Mouse (Mus musculus) MEL (cell line): ENCODE results near the gene Thsd4. TPM values are rescaled to one million over a fixed set of nuclear protein-coding genes. Genes with fewer than 3 reads are reported as not detected.

ENCODE experiments used
- DNase-seq: peaks from one replicate; pipeline ENCODE4 v3.0.0; 2011; ENCODE audit warnings: low read depth, low spot score
- H3K27ac ChIP-seq: 2 replicates; pipeline ENCODE4 v1.5.1; 2012; ENCODE audit warnings: low read depth, mild to moderate bottlenecking, control low read depth, low read length, moderate library complexity; ENCODE audit not compliant: control insufficient read depth
- H3K27me3 ChIP-seq, 2 experiments: fragments of 150-350 bp in 1 of 2; sonication (generic) in 1 of 2; 2 replicates each; pipeline ENCODE4 v1.6.1; 2012; ENCODE audit warnings: low read length in 2 of 2, mild to moderate bottlenecking in 2 of 2, improper control_type of control experiment in 1 of 2, moderate library complexity in 1 of 2; ENCODE audit not compliant: insufficient read depth in 2 of 2, control insufficient read depth in 1 of 2
- H3K36me3 ChIP-seq, 2 experiments: 2 replicates each; pipeline ENCODE4 v1.6.1; 2012 to 2014; ENCODE audit warnings: low read length in 2 of 2, improper control_type of control experiment in 1 of 2, inconsistent platforms in 1 of 2, mild to moderate bottlenecking in 1 of 2; ENCODE audit not compliant: insufficient read depth in 2 of 2, control insufficient read depth in 1 of 2
- H3K4me1 ChIP-seq, 2 experiments: fragments of 150-350 bp in 1 of 2; sonication (generic) in 1 of 2; 2 replicates each; pipeline ENCODE4 v1.6.1; 2012; ENCODE audit warnings: low read length in 2 of 2, improper control_type of control experiment in 1 of 2, mild to moderate bottlenecking in 1 of 2; ENCODE audit not compliant: insufficient read depth in 2 of 2, control insufficient read depth in 1 of 2
- H3K4me3 ChIP-seq, 2 experiments: fragments of 150-350 bp in 1 of 2; sonication (generic) in 1 of 2; 2 replicates each; pipeline ENCODE4 v1.5.1; 2012; ENCODE audit warnings: low read depth in 2 of 2, low read length in 2 of 2, mild to moderate bottlenecking in 2 of 2, moderate library complexity in 2 of 2, control low read depth in 1 of 2, improper control_type of control experiment in 1 of 2; ENCODE audit not compliant: control insufficient read depth in 1 of 2, insufficient read depth in 1 of 2
- H3K79me2 ChIP-seq: 2 replicates; pipeline ENCODE4 v1.6.1; 2012; ENCODE audit warnings: mild to moderate bottlenecking, low read length, moderate library complexity; ENCODE audit not compliant: control insufficient read depth, poor library complexity, insufficient read depth
- H3K9ac ChIP-seq: 2 replicates; pipeline ENCODE4 v1.6.1; 2012; ENCODE audit warnings: low read depth, mild to moderate bottlenecking, control low read depth, low read length, moderate library complexity; ENCODE audit not compliant: control insufficient read depth, poor library complexity, severe bottlenecking
- H3K9me3 ChIP-seq: fragments of 150-350 bp; sonication (generic); replicated peaks from 2 replicates; pipeline ENCODE4 v1.6.1; 2012; ENCODE audit warnings: mild to moderate bottlenecking, low read length, improper control_type of control experiment, moderate library complexity; ENCODE audit not compliant: insufficient read depth
- BHLHE40 ChIP-seq: IDR thresholded peaks from 2 replicates; pipeline ENCODE4 v1.6.1; 2012; ENCODE audit warnings: low read depth, mild to moderate bottlenecking, inconsistent platforms, low read length, improper control_type of control experiment, borderline replicate concordance
- CTCF ChIP-seq, 3 experiments: IDR thresholded peaks in 2 of 3; conservative IDR thresholded peaks in 1 of 3; 2 replicates each; pipeline ENCODE4 v1.5.1; 2011 to 2012; ENCODE audit warnings: low read length in 3 of 3, low read depth in 2 of 3, mild to moderate bottlenecking in 2 of 3, improper control_type of control experiment in 1 of 3, inconsistent platforms in 1 of 3, mixed read lengths in 1 of 3, moderate library complexity in 1 of 3; ENCODE audit not compliant: control insufficient read depth in 1 of 3, insufficient read depth in 1 of 3, poor library complexity in 1 of 3, severe bottlenecking in 1 of 3
- E2F4 ChIP-seq: IDR thresholded peaks from 2 replicates; pipeline ENCODE4 v1.6.1; 2011; ENCODE audit warnings: low read depth, low read length, improper control_type of control experiment, borderline replicate concordance
- ELF1 ChIP-seq: IDR thresholded peaks from 2 replicates; pipeline ENCODE4 v1.6.1; 2014; ENCODE audit warnings: low read depth, mild to moderate bottlenecking, inconsistent platforms, low read length, improper control_type of control experiment, moderate library complexity
- ETS1 ChIP-seq: IDR thresholded peaks from 2 replicates; pipeline ENCODE4 v1.6.1; 2012; ENCODE audit warnings: low read depth, mild to moderate bottlenecking, inconsistent platforms, low read length, improper control_type of control experiment, moderate library complexity
- JUND ChIP-seq: IDR thresholded peaks from 2 replicates; pipeline ENCODE4 v1.6.1; 2011; ENCODE audit warnings: low read depth, mild to moderate bottlenecking, improper control_type of control experiment, low read length
- MAFK ChIP-seq: IDR thresholded peaks from 2 replicates; pipeline ENCODE4 v1.6.1; 2011; ENCODE audit warnings: low read depth, mild to moderate bottlenecking, low read length, improper control_type of control experiment, borderline replicate concordance
- MXI1 ChIP-seq: IDR thresholded peaks from 2 replicates; pipeline ENCODE4 v1.6.1; 2011; ENCODE audit warnings: mild to moderate bottlenecking, low read depth, low read length, improper control_type of control experiment
- MYC ChIP-seq: IDR thresholded peaks from 2 replicates; pipeline ENCODE4 v1.6.1; 2011; ENCODE audit warnings: low read depth, mild to moderate bottlenecking, low read length, improper control_type of control experiment, moderate library complexity
- NELFE ChIP-seq: IDR thresholded peaks from 2 replicates; pipeline ENCODE4 v1.6.1; 2011; ENCODE audit warnings: low read depth, low read length, improper control_type of control experiment
- POLR2AphosphoS5 ChIP-seq: IDR thresholded peaks from 2 replicates; pipeline ENCODE4 v1.6.1; 2012; ENCODE audit warnings: low read depth, borderline replicate concordance, mild to moderate bottlenecking, inconsistent platforms, low read length, moderate library complexity, mixed read lengths
- SIN3A ChIP-seq: IDR thresholded peaks from 2 replicates; pipeline ENCODE4 v1.6.1; 2012; ENCODE audit warnings: low read length, improper control_type of control experiment, inconsistent platforms
- SMC3 ChIP-seq: IDR thresholded peaks from 2 replicates; pipeline ENCODE4 v1.6.1; 2011; ENCODE audit warnings: low read depth, low read length, improper control_type of control experiment
- TCF12 ChIP-seq: IDR thresholded peaks from 2 replicates; pipeline ENCODE4 v1.6.1; 2014; ENCODE audit warnings: low read depth, mild to moderate bottlenecking, inconsistent platforms, low read length, improper control_type of control experiment, moderate library complexity
- USF1 ChIP-seq: IDR thresholded peaks from 2 replicates; pipeline ENCODE4 v1.6.1; 2014; ENCODE audit warnings: low read depth, mild to moderate bottlenecking, inconsistent platforms, low read length, improper control_type of control experiment, moderate library complexity
- ZC3H11A ChIP-seq: IDR thresholded peaks from 2 replicates; pipeline ENCODE4 v1.6.1; 2012; ENCODE audit warnings: low read depth, mild to moderate bottlenecking, inconsistent platforms, low read length, improper control_type of control experiment
- ZKSCAN1 ChIP-seq: IDR thresholded peaks from 2 replicates; pipeline ENCODE4 v1.6.1; 2012; ENCODE audit warnings: low read depth, mild to moderate bottlenecking, inconsistent platforms, low read length, improper control_type of control experiment, moderate library complexity
- ZMIZ1 ChIP-seq: IDR thresholded peaks from 2 replicates; pipeline ENCODE4 v1.6.1; 2012; ENCODE audit warnings: low read depth, mild to moderate bottlenecking, inconsistent platforms, low read length, improper control_type of control experiment, moderate library complexity
- ZNF384 ChIP-seq: IDR thresholded peaks from 2 replicates; pipeline ENCODE4 v1.6.1; 2012; ENCODE audit warnings: low read depth, mild to moderate bottlenecking, inconsistent platforms, low read length, improper control_type of control experiment
- polyA plus RNA-seq, 2 experiments: library from polyadenylated mRNA; stranded (reverse) in 1 of 2; unstranded in 1 of 2; fragments of >175 nt in 1 of 2; fragments of >200 nt in 1 of 2; gene quantifications; 2 replicates each; pipeline versions ENCODE4 v1.2.1 to v1.2.4; 2012; ENCODE audit warnings: low replicate concordance in 2 of 2, low read depth in 1 of 2; ENCODE audit not compliant: insufficient read length in 2 of 2, insufficient read depth in 1 of 2, missing spikeins in 1 of 2
- total RNA-seq: library from RNA; depleted of rRNA; stranded (reverse); fragments of 300-350 nt; gene quantifications from 2 replicates; pipeline ENCODE4 v1.2.3, GENCODE M21; 2012

The Thsd4 gene
- total and polyA plus RNA-seq, 3 experiments = 0.08 TPM; not detected in 1

DNA sequence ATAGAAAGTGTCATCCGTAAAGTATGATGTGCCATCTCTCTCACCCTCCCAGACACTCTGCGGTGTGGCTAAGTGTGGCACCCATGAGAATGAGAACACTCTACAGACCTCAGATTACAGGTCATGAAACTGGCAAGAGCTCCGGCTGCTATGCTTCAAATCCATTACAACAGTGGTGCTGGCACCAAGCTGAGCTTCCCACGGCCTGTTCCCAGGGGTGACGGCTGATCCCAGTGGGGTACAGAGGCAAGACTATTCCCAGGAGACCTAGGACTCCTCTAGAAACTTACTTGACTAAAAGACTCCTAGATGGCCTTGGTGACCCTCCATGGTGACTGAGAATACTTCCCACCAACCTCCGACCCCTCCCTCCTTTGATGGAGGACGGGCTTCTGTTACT is 209.2 kb downstream of the Thsd4 start:
- TF ChIP-seq MXI1 (no peak), ELF1 (no peak), ZC3H11A (no peak), MAFK (no peak), CTCF (IDR thresholded peaks at IDR 0.05 in 2 of 3, conservative IDR thresholded peaks at IDR 0.05 in 1 of 3; ENCODE audit: control insufficient read depth in 1 of 3, insufficient read depth in 1 of 3, low read depth in 2 of 3, low read length in 3 of 3, poor library complexity in 1 of 3, severe bottlenecking in 1 of 3) (no peak), ETS1 (no peak), USF1 (no peak), BHLHE40 (no peak), ZNF384 (no peak), NELFE (no peak), SMC3 (no peak), TCF12 (no peak), E2F4 (no peak), MYC (no peak)
- H3K27me3 ChIP-seq = no peaks in the 10 kb centered on the region; a peak in 1 of 4 replicates

DNA sequence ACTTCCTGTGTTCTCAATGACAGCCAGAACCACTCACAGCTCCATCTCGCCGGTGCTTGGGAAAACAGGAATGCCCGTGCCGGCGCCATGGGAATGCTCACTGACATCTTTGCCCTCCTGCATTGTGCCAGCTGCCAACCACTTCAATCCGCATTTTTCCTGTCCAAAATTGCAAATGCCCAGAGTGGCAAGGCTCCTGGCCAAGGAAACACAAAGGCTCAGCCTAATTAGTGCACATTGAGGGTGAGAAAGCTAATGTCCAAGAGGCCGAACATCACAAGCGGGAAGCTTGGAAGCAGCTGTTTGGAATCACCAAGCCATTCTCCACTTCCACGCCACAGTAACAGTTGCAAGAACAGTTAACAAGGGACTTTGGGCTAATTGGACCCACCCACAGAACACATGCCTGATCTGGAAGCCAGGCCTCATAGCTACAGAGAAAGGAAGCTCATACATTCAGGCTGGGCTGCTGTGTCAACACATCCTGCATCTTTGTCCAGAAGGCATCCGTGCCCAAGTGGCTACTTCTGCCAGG is 210.2 kb downstream of the Thsd4 start:
- H3K9me3 ChIP-seq = no peaks in the 10 kb centered on the region
- no peak for DNase-seq
- TF ChIP-seq TCF12 (no peak), CTCF (IDR thresholded peaks at IDR 0.05 in 2 of 3, conservative IDR thresholded peaks at IDR 0.05 in 1 of 3; ENCODE audit: control insufficient read depth in 1 of 3, insufficient read depth in 1 of 3, low read depth in 2 of 3, low read length in 3 of 3, poor library complexity in 1 of 3, severe bottlenecking in 1 of 3) (no peak), ZKSCAN1 (no peak), SIN3A (no peak), ZMIZ1 (no peak), BHLHE40 (no peak), POLR2AphosphoS5 (no peak), SMC3 (no peak), JUND (no peak)
- no peaks in the 10 kb centered on the region; a peak in 1 of 4 replicates for H3K27me3 ChIP-seq
- no peak overlapping the region for H3K4me3 ChIP-seq
- H3K9ac ChIP-seq = no peak overlapping the region
- no peaks in the 10 kb centered on the region for H3K79me2 ChIP-seq
- H3K4me1 ChIP-seq = no peaks in the 10 kb centered on the region
- H3K36me3 ChIP-seq = no peaks in the 10 kb centered on the region
- H3K27ac ChIP-seq = no peak overlapping the region

More for the DNA sequence above, 209.2 kb downstream of the Thsd4 start:
- H3K4me3 ChIP-seq = no peak overlapping the region
- no peak overlapping the region for H3K27ac ChIP-seq
- no peaks in the 10 kb centered on the region for H3K9me3 ChIP-seq
- no peak overlapping the region for H3K9ac ChIP-seq
- no peak for DNase-seq
- no peaks in the 10 kb centered on the region for H3K4me1 ChIP-seq
- H3K36me3 ChIP-seq = no peaks in the 10 kb centered on the region
- no peaks in the 10 kb centered on the region for H3K79me2 ChIP-seq
